ENCODE assay signal across 8 mouse cellular contexts in the genomic region with DNA sequence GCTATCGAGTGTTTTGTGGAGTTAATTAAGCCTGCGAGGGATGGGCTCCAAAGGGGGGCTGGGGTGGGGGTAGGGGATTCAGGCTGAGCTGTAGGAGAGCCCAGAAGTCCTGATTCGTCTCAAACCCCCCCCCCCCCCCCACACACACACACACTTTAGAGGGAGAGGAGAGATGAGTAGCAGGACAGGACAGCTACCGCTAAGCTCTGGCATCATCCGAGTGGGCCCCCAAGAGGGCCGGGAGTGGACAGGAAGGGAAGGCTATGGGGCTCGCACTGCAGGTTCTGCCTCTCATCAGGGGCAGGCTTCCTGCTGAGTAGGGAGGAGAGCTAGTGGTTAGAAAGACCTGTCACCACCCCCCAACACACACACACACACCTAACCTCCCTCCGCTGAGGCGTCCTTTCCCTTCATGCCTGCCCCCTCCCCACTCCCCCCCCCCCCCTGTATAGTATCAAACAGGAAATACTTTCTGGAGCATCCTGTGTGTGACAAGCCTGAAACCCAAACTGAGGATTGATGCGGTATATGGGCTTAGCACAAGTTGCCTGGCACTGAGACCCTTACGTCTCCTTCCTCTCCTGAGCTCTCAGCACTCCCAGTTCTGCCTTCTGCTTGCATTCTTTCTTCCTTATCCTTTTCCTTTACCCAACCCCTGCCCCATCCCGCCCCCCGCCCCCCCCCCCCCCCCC.
DNase-seq lines count a peak whose midpoint lies in the region; ATAC-seq lines count a peak whose summit lies in the region.

No protein-coding gene starts in this region.

- peak; percentile 82 for ATAC-seq in kidney, embryonic 14.5 days (ENCODE audit: low FRiP score, low TSS enrichment)
- peak; percentile 45; the same call in 1 of the 2 replicates for ATAC-seq in common myeloid progenitor, adult 5-6 weeks (replicated peaks; ENCODE audit: low read depth, poor library complexity, severe bottlenecking)
- ATAC-seq in hindbrain, embryonic 11.5 days (ENCODE audit: low FRiP score): peak; percentile 68
- ATAC-seq in midbrain, embryonic 15.5 days (replicated peaks): peak; percentile 75

- intact Hi-C loops in left cerebral cortex, postnatal 36 days (cut with DNase I): no loop called here

- H3K9ac ChIP-seq in kidney, embryonic 14.5 days (ENCODE audit: low read depth, low read length): no peak overlapping the region
- no peak overlapping the region for H3K9ac ChIP-seq in hindbrain, embryonic 11.5 days (ENCODE audit: low read depth, low read length)
- 0 out of 2 replicates have a peak overlapping the region, but pooled peaks have one; percentile 16 for H3K9ac ChIP-seq in midbrain, embryonic 15.5 days

- peaks cover 13% of the 10 kb centered on the region for H3K4me1 ChIP-seq in kidney, embryonic 14.5 days (ENCODE audit: control insufficient read depth, insufficient read depth, low read length)
- peaks cover 4% of the 10 kb centered on the region for H3K4me1 ChIP-seq in hindbrain, embryonic 11.5 days (replicated peaks; ENCODE audit: control insufficient read depth, insufficient read depth, low read length)
- H3K4me1 ChIP-seq in midbrain, embryonic 15.5 days: peaks cover 18% of the 10 kb centered on the region

- H3K27me3 ChIP-seq in kidney, embryonic 14.5 days (ENCODE audit: control insufficient read depth, insufficient read depth, low read length): no peaks in the 10 kb centered on the region
- no peaks in the 10 kb centered on the region for H3K27me3 ChIP-seq in hindbrain, embryonic 11.5 days (ENCODE audit: control insufficient read depth, insufficient read depth, low read length)
- no peaks in the 10 kb centered on the region for H3K27me3 ChIP-seq in midbrain, embryonic 15.5 days (replicated peaks)

- no peak overlapping the region for H3K27ac ChIP-seq in kidney, embryonic 14.5 days (ENCODE audit: low read depth, low read length)
- H3K27ac ChIP-seq in hindbrain, embryonic 11.5 days (ENCODE audit: low read depth, low read length): no peak overlapping the region
- H3K27ac ChIP-seq in midbrain, embryonic 15.5 days: no peak overlapping the region

- H3K4me3 ChIP-seq in kidney, embryonic 14.5 days (ENCODE audit: low read length): peak overlapping the region; percentile 22
- H3K4me3 ChIP-seq in hindbrain, embryonic 11.5 days (ENCODE audit: low read depth, low read length): peak overlapping the region; percentile 20; the same call in 1 of the 2 replicates
- peak overlapping the region; percentile 28 for H3K4me3 ChIP-seq in midbrain, embryonic 15.5 days

- H3K36me3 ChIP-seq in kidney, embryonic 14.5 days (ENCODE audit: control insufficient read depth, insufficient read depth, low read length): no peaks in the 10 kb centered on the region
- H3K36me3 ChIP-seq in hindbrain, embryonic 11.5 days (ENCODE audit: control insufficient read depth, insufficient read depth, low read length): no peaks in the 10 kb centered on the region
- H3K36me3 ChIP-seq in midbrain, embryonic 15.5 days (replicated peaks): no peaks in the 10 kb centered on the region

- peak overlapping the region; percentile 50 for H3K4me2 ChIP-seq in kidney, embryonic 14.5 days (replicated peaks; ENCODE audit: low read depth, low read length)
- H3K4me2 ChIP-seq in hindbrain, embryonic 11.5 days (replicated peaks; ENCODE audit: low read depth, low read length): peak overlapping the region; percentile 54
- H3K4me2 ChIP-seq in midbrain, embryonic 15.5 days: peak overlapping the region; percentile 56

- no peak for DNase-seq in kidney, adult 8-10 months
- DNase-seq in hindbrain, embryonic 11.5 days (ENCODE audit: low spot score): peak; percentile 28
- DNase-seq in ovary, postnatal 10 days (ENCODE audit: low spot score): no peak
- DNase-seq in left cerebral cortex, postnatal 36 days (ENCODE audit: low spot score in 2 of 2): no peak
- no peak for DNase-seq in right cerebral cortex, postnatal 25 days

- WGBS in kidney, embryonic 14.5 days: 1% methylated on average over 12 of the region's 13 CpGs
- WGBS in hindbrain, embryonic 11.5 days: 5% methylated on average over 9 of the region's 13 CpGs
- WGBS in midbrain, embryonic 15.5 days: 4% methylated on average over 9 of the region's 13 CpGs

- no peaks in the 10 kb centered on the region for H3K9me3 ChIP-seq in kidney, embryonic 14.5 days (ENCODE audit: control insufficient read depth, low read length)
- no peaks in the 10 kb centered on the region for H3K9me3 ChIP-seq in hindbrain, embryonic 11.5 days (ENCODE audit: control insufficient read depth, low read length)
- H3K9me3 ChIP-seq in midbrain, embryonic 15.5 days: no peaks in the 10 kb centered on the region
